Mouse (Mus musculus): ENCODE measurements at regions not wholly inside any gene's neighbourhood (a gene's known extent, or its start where the extent isn't known, plus 50 kb on each side); places are given as distances from the start of the nearest gene placed in this dataset.

GRCm38 (mm10) chr2:48700886-48701285 lies 113.0 kb upstream of the Acvr2a start:
- no peak for TF ChIP-seq CTCF (IDR thresholded peaks at IDR 0.05; ENCODE audit: low read depth)
- no peak for TF ChIP-seq EP300 (IDR thresholded peaks at IDR 0.05; ENCODE audit: low read depth)

Measured in liver, embryonic 14.5 days (tissue).